Mouse (Mus musculus): ENCODE data around the gene Ptprs.

GRCm38 (mm10) chr17:56413113-56413512 is 63.2 kb downstream of the Ptprs start:
- TF ChIP-seq CTCF (IDR thresholded peaks at IDR 0.05; ENCODE audit: borderline replicate concordance, insufficient read depth, low read length) (no peak), POLR2A (IDR thresholded peaks at IDR 0.05; ENCODE audit: low read depth, low read length) (no peak)
